Mouse (Mus musculus) granulocyte monocyte progenitor cell, adult 5-6 weeks (primary cell): ENCODE results near the gene Slc52a3. TPM values are rescaled to one million over a fixed set of nuclear protein-coding genes. Genes with fewer than 3 reads are reported as not detected.
"Not testable (repeated sequence)": the region's sequence is repeated elsewhere in the genome, so short reads cannot be mapped to it uniquely, and the experiment has no call there.

Experiments used
- ATAC-seq: replicated peaks from 2 replicates; pipeline ENCODE4 v1.8.0; 2016; ENCODE audit warnings: mild to moderate bottlenecking, moderate TSS enrichment, inconsistent platforms; ENCODE audit not compliant: poor library complexity, severe bottlenecking
- total RNA-seq, 2 experiments: library from RNA; stranded (forward) in 1 of 2; stranded (reverse) in 1 of 2; fragments of 200-712, 200-1000 nt in 1 of 2; fragments of >200 nt in 1 of 2; fragmentation: Nextera tagmentation in 1 of 2; gene quantifications; 2 replicates each; pipeline ENCODE4 v1.2.3; 2014 to 2017

Gene Slc52a3
- total RNA-seq, 2 experiments from 2014 or later: not detected

DNA sequence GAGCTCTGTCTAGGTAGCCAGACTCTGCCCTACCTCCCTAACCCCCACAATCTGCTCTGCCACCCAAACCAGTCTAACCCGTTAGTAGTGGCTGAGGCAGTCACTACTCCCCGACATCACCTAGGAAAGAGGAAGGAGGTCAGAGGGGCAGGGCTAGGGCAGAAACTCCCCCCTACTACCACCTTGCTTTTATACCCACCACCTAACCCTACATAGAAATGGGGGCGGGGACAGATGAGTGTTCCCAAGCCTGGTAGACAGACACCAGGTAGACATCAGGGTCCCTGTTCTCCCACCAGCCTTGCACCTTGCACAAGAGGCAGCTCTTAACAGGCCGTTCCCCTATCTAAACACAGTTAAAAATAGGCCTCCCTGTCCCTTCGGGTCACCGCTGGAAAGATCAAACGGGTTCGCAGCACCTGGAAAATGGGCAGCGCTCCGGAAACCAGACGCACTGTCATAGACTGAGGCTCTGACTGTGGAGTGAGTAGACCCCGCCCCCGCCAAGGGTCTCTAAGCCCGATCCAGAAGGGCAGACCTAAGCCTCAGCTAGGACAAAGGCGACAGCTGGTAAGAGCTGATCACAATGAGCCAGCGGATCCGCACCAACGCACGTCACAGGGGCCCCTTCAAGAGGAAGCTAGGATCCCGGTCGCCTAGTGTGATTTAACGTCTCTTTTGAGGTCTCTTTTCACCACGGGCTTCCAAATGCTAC is 23.3 kb upstream of the Slc52a3 start:
- peak; percentile 41 for ATAC-seq

GRCm38 (mm10) chr2:151973595-151974562 is 22.4 kb upstream of the Slc52a3 start:
- peak; percentile 47 for ATAC-seq

DNA sequence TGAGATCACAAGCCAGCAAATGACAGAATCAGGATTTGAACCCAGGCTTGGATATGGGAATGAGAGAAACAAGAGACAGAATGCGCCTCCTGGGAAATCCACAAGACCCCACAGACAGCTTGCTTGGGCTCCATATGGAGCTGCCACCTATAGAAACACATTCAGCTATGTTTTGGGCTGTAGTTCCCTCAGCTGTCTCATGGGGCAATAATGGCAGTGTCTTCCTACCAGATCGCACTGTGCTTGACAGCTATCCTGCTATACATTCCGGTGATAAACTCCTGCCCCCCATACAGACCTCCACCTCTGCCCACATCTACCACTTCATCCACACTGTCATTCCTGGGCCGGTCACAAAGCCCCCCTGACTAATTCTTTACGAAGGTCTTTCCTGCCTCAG is 21.0 kb upstream of the Slc52a3 start:
- no peak for ATAC-seq

DNA sequence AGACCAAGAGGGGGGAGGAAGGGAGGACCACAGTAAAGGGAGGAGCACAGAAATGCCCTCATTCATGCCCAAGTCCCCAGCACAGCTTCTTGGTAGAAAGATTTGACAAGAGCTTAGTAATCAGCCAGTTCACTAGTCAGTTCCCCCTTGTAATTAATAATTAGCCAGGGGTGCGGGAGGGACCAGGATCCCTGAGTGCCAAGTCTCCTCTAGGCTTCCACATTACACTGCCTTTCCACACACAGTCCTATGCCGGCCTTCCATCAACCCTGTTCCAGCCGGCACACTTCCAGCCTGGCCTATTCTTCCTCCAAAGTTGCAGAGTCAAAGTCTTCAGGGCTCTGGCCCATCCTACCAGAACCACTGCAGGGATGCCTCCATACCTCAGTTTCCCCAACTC is 20.2 kb upstream of the Slc52a3 start:
- no peak for ATAC-seq

- peak; percentile 12 for ATAC-seq
Observed at GRCm38 (mm10) chr2:151977689-151978440, 18.4 kb upstream of the Slc52a3 start.

GRCm38 (mm10) chr2:151978494-151978893 is 17.8 kb upstream of the Slc52a3 start:
- ATAC-seq: no peak

DNA sequence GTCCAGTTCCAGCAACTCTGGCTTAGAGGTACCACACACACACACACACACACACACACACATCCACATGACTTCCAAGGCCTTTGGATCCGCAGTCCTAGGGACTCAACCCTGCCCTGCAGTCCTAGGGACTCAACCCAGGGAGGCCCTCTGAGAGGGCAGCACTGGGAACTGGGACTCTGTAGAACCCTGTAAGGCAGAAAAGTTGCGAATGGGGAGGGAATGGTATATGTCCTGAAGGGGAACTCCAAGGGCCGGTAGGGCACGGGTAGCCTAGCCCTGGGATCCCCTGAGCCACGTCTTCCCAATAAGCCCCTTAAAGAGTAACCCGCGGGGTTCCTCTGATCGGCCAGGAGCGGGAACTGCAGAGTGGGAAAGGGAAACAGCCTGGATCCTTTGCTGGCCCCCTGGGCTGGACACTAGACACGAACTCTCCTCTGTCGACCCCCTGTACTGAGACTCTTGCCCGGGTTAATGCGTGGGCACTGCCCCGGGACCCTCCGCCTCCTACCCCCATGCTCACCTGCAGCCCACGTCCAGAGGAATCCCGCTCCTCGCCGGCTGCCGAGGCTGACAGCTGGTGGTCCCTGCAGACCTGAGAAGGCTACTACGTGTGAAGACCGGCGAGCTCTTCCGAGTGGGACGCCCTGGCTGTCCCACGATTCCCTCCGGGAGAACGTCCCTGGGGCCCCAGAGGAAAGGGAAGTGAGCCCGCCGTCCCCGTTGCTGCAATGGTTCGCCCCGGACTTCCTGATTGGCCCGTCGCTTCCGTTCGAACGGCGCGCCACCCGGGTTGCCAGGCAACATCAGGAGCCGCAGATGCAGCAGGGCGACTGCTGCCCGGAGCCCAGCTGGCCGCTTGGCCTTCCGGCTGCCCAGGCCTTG is 16.6 kb upstream of the Slc52a3 start, which contains the start of gene Fam110a:
TSS of gene Fam110a (minus strand) at position 750 of the 885 bp plus-strand sequence.
- peak; percentile 90 for ATAC-seq

- peak; percentile 6; the same call in 1 of the 2 replicates for ATAC-seq
Observed at GRCm38 (mm10) chr2:151980355-151980693, 16.0 kb upstream of the Slc52a3 start.

DNA sequence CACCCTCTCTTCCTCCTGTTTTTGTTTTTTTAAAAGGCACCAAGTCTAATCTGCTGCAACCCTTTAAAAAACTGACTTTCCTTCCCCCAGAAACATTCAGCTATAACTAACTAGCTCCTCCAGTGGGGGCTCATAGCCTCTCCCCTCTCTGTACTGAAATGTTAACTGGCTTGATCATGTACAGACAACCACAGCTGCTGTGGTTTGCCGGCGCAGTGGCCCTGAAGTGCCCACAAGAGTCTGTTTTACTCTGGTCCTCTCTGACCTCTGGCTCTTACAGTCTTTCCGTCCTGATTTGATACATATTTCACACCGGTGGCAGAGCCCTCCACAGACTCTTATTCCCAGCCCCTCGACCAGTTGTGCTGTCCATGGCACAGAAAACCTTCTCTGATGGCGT is 15.0 kb upstream of the Slc52a3 start:
- ATAC-seq: no peak

DNA sequence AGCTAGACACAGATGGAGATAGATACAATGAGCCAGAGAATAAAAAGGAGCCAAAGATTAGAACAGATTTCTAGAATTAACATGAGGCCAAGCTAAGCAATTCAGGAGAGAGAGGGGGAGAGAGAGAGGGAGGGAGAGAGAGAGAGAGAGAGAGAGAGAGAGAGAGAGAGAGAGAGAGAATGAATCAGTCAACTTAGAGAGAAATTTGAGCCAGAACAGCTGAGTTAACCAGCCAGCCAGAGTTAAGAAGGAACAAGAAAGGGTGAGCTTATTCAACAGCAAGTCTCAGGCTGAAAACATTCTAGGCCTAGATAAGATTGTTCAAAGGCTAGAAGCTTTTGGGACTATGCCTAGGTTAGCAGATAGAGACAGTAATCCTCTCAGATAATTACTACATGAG is 13.8 kb upstream of the Slc52a3 start:
- no peak for ATAC-seq

DNA sequence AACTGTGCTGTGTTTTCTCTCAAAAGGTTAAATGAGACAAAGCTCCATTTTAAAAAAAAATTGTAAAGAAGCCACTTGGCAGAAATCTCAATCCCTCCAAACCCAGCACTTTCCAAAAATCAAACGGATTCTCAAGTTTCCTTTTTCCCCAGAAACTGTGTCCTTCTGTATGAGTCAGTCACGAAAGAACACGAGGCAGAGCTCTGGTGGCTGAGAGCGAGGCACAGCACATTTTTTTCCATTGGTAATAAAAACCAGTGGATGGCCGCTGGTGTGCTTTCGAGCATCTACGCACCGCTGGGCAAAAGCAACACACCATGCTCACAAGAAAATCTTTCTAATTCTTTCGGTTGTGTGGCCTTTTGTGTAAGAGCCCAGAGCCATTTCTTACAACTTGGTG is 12.3 kb upstream of the Slc52a3 start:
- ATAC-seq: no peak

- peak; percentile 50 for ATAC-seq
Observed at GRCm38 (mm10) chr2:151985426-151986172, 10.7 kb upstream of the Slc52a3 start.

DNA sequence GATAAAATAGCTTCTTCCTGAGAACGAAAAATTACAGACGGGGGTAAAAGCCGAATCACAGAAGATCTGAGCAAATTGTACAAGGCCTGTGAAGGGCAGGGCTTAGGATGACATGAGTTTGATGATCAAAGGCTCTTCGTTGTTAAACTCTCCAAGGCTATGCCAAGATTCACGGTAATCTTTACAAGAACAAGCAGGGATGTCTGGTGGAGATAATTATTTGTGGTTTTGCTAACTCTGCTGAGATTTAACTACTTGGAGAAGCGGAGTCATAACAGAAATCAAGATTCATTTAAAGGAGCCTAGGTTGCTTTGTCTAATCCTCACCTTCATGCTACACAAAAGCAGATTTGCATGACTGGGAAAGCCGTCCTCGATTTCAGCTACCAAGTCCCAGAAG is 9.4 kb upstream of the Slc52a3 start:
- no peak for ATAC-seq

DNA sequence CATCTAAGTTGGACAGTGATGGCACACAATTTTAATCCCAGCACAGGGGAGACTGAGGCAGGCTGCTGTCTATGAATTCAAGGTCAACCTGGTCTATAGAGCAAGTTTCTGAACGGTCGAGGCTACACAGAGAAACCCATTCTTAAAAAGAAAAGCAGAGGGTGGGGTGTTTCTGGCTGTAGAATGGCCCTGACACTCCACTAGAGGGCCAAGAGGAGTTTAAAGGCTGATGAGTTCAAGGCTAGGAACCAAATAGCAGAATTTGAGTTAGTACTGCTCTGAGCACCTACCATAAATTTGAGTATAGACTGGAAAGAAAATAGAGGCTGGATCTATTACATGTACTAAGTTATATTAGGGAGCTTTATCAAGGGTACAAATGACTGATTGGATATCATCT is 7.3 kb upstream of the Slc52a3 start:
- no peak; the same call in 1 of the 2 replicates for ATAC-seq

DNA sequence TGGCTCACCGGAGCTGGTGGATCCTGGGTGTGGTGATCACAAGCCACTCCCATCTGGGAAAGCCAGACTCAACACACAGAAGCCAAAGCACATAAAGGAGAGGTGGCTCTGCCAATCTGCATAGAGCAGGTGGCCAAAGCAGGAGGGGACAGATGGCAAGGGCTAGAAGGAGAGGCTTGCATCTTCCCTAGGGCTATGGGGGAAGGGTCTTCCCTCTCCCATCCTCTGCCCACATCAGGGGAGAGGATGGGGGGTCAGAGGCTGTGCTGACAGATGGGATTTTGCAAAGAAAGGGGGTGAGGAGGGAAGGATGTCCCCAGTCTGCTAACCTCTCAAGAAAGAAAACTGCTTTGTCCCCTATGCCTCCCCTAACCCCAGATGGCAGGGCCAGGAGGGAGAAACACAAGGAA is 5.3 kb upstream of the Slc52a3 start:
- no peak for ATAC-seq

DNA sequence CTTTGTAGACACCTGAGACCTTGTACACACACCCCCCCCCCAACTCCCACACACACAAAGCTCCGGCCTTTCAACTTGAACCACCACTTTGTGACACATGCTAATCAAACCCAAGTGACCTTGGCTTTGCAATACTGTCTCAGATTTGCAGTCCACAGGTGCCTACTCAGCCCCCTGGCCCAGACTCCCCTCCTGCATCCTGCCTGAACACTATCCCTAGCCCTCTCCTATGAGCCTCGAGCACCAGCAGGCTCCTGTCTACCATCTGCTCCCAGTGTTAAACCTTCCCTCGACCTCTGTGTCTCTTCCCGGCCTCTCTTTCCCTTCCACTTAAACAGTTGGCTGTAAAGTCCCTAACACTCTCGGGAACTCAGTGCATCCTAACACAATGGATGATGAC is 4.9 kb upstream of the Slc52a3 start:
- no peak for ATAC-seq

DNA sequence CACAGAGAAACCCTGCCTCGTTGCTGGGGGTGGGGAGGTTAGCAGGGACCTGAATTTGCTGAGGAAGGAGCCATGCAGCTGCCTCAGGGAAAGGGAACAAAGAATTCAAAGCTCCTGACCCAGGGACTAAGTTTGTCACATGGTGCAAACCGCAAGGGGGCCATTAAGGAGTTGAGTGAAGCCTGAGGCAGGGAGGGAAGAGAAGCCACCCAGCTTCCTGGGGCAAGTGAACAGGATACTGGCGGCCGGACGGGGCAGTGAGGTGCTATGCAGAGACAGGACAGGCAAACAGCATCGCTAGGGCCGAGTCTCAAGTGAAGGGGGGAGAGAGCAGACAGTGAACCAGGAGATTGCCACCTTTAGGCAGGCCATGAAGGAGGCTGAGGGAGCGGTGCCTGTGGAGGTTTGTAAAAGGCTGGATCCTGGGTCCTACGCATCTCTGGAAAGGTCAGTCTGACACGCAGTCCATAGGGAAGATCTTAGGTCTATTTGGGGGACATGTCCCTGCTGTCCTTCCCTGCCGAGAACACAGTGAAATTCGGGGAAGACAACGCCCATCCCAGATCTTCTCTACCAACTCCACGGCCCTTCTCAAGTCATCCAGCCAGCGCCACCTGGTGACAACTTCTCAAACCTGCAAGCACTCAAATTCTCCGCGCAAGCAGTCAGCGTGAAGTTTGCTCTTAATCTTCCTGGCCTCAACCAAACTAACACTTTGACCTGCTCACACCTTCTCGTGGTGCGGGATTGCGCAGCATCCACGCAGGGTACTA is 1.8 kb upstream of the Slc52a3 start:
- ATAC-seq: peak; percentile 79

- not testable (repeated sequence) for ATAC-seq
Observed at GRCm38 (mm10) chr2:151997190-151997575, 872 bp downstream of the Slc52a3 start.
